Mouse (Mus musculus): ENCODE data around the gene Zfp330. TPM values are rescaled to one million over a fixed set of nuclear protein-coding genes. Genes with fewer than 3 reads are reported as not detected.
A peak's percentile ranks its signal among the peaks of the same experiment; 100 is the strongest.

Zfp330 gene
- polyA plus RNA-seq, 1 experiment from 2014 or later: 91.7 TPM

DNA sequence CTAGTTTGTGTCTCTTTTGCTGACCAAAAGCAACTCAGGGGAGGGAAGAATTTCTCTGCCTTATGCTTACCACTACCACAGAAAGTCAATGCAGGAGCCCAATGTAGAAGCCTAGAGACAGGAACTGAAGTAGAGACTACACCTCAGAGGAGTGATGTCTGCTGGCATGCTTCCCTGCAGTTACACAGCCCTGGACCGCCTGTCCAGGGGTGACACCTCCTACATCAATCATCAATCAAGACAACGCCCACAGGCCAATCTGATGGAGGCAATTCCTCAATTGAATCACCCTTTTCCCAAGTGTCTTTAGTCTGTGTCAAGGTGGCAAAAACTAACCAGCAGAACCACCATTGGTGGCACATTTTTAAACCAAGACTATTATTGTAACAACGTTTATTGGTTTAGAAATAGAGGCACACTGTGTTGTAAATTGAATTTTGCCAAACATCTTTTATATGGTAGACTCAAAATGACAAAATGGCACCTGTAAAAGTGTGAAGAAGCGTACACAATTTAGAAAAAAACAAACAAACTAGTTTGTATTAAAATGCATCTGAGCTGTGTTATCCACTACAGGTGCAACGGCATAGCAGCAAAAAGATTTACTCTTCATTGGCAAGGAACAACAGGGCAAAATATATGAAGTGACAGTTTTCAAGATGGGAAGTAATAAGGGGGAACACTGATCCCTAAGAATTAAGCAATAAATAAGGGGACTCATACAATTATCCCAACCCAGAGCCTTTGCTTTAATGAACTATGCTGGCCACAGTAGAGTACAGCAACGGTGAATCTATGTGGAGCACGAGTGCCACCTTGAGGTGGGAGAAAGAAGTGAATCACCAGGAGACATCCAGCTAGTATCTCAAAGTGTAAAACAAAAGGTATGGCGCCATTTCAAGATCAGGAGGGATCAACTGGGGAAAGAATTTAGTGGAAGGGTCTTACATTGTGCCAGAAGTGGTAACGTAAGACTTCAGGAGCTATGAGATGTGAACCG is 29.8 kb downstream of the Zfp330 start:
- Histone ChIP-seq H3K36me3 (ENCODE audit: control insufficient read depth, insufficient read depth, low read length) (no peaks in the 10 kb centered on the region), H3K4me3 (ENCODE audit: low read depth, low read length) (no peak overlapping the region), H3K27me3 (ENCODE audit: control insufficient read depth, insufficient read depth, low read length) (no peaks in the 10 kb centered on the region), H3K9me3 (ENCODE audit: control insufficient read depth, low read length) (no peaks in the 10 kb centered on the region), H3K9ac (ENCODE audit: low read length) (no peak overlapping the region), H3K4me2 (ENCODE audit: low read depth) (no peak overlapping the region), H3K27ac (ENCODE audit: low read depth, low read length) (no peak overlapping the region), H3K4me1 (ENCODE audit: control insufficient read depth, insufficient read depth, low read length) (no peaks in the 10 kb centered on the region)
- 50% methylated on average over 10 of the region's 10 CpGs for WGBS
- DNase-seq (ENCODE audit: low spot score): peak; percentile 65
- peak; percentile 78; the same call in 1 of the 2 replicates for ATAC-seq (ENCODE audit: insufficient read depth, low FRiP score, low TSS enrichment)

Other genes starting within 250 kb of the Zfp330 start
- 1.7 and 1.8 TPM in 2 replicates for gene Rnf150, start 89.2 kb upstream of the Zfp330 start, polyA plus RNA-seq (2014; fragmentation: Nextera tagmentation; extraction: Ambion mirVana)